Comparison of ENCODE assay signal across 9 mouse cellular contexts in genomic region chr11:65820877-65821276, GRCm38 (mm10). TPM values are rescaled to one million over a fixed set of nuclear protein-coding genes. Genes with fewer than 3 reads are reported as not detected.
DNase-seq lines count a peak whose midpoint lies in the region; ATAC-seq and TF ChIP-seq lines count a peak whose summit lies in the region.
"Had no signal": no experiment of that assay in that cellular context is flagged by ENCODE, and none has a peak within 500 bp of the region (broad histone marks: within the 10 kb centered on the region; RNA-seq: fewer than 3 reads in every experiment).

No protein-coding gene starts in this region.

- intact Hi-C loops in left cerebral cortex, postnatal 14 days (cut with DNase I): loop anchor here (10.0 kb wide), 2 partner anchors 704 to 1054 kb away; partner anchors contain the start of gene Shisa6

- peak; percentile 79 for ATAC-seq in forebrain, embryonic 16.5 days
- ATAC-seq in intestine, embryonic 15.5 days: peak; percentile 80
- peak; percentile 78 for ATAC-seq in midbrain, embryonic 13.5 days
- no peak for ATAC-seq in inflammation-experienced regulatory T-cells, adult 6 months

- H3K27ac ChIP-seq in ES-E14 (ENCODE audit: insufficient read depth, low read depth, low read length, poor library complexity, severe bottlenecking): no peak overlapping the region
- H3K27ac ChIP-seq in forebrain, embryonic 16.5 days (ENCODE audit: low read length): no peak overlapping the region
- no peak overlapping the region for H3K27ac ChIP-seq in intestine, embryonic 15.5 days
- H3K27ac ChIP-seq in midbrain, embryonic 13.5 days: no peak overlapping the region
- H3K27ac ChIP-seq: heart, embryonic 13.5 days had no signal

- in situ Hi-C loops in ES-E14 (cut with MboI; ENCODE audit: low sequenced_read_pairs in 2 of 2, unreplicated experiment in 2 of 2): loop anchor here in 1 of 2 experiments (25.0 kb wide), 1 partner anchor 1216 kb away; the partner anchor contains the start of gene Tmem220

- H3K4me3 ChIP-seq in ES-E14 (ENCODE audit: insufficient read depth in 1 of 2, low read depth in 1 of 2, low read length in 2 of 2, poor library complexity in 1 of 2, severe bottlenecking in 1 of 2): no peak overlapping the region
- no peak overlapping the region for H3K4me3 ChIP-seq in forebrain, embryonic 16.5 days (replicated peaks; ENCODE audit: low read length)
- H3K4me3 ChIP-seq in intestine, embryonic 15.5 days (replicated peaks): no peak overlapping the region
- H3K4me3 ChIP-seq in midbrain, embryonic 13.5 days (replicated peaks): no peak overlapping the region
- H3K4me3 ChIP-seq: heart, embryonic 13.5 days had no signal

- no peak overlapping the region for H3K4me2 ChIP-seq in forebrain, embryonic 16.5 days (ENCODE audit: low read length)
- no peak overlapping the region for H3K4me2 ChIP-seq in intestine, embryonic 15.5 days (replicated peaks)
- H3K4me2 ChIP-seq in midbrain, embryonic 13.5 days (replicated peaks): no peak overlapping the region
- H3K4me2 ChIP-seq: heart, embryonic 13.5 days had no signal

- DNase-seq in ES-E14 (ENCODE audit: low read depth, low spot score): peak; percentile 65
- peak; percentile 85 for DNase-seq in brain, adult 2 months (ENCODE audit: low read depth, low spot score)
- peak; percentile 81 to 83 for DNase-seq in left cerebral cortex, postnatal 14 days (ENCODE audit: low spot score in 2 of 2)
- peak; percentile 10 for DNase-seq in spleen, adult 12 weeks (ENCODE audit: low spot score)

- H3K36me3 ChIP-seq in ES-E14 (ENCODE audit: control insufficient read depth, insufficient read depth, low read length, poor library complexity, severe bottlenecking): peaks cover 3% of the 10 kb centered on the region; the same call in 1 of the 2 replicates
- H3K36me3 ChIP-seq in forebrain, embryonic 16.5 days (ENCODE audit: control insufficient read depth, insufficient read depth): peaks cover 7% of the 10 kb centered on the region
- H3K36me3 ChIP-seq in intestine, embryonic 15.5 days: peaks cover 11% of the 10 kb centered on the region
- peaks cover 53% of the 10 kb centered on the region for H3K36me3 ChIP-seq in midbrain, embryonic 13.5 days

- H3K27me3 ChIP-seq in forebrain, embryonic 16.5 days (replicated peaks; ENCODE audit: control insufficient read depth, insufficient read depth, low read length): no peaks in the 10 kb centered on the region
- H3K27me3 ChIP-seq in intestine, embryonic 15.5 days (replicated peaks): no peaks in the 10 kb centered on the region
- H3K27me3 ChIP-seq in midbrain, embryonic 13.5 days: no peaks in the 10 kb centered on the region
- H3K27me3 ChIP-seq: heart, embryonic 13.5 days had no signal

- H3K9me3 ChIP-seq in ES-E14 (ENCODE audit: control insufficient read depth, insufficient read depth, low read depth, low read length): no peaks in the 10 kb centered on the region
- no peaks in the 10 kb centered on the region for H3K9me3 ChIP-seq in forebrain, embryonic 16.5 days (ENCODE audit: control insufficient read depth, low read length)
- no peaks in the 10 kb centered on the region for H3K9me3 ChIP-seq in intestine, embryonic 15.5 days
- no peaks in the 10 kb centered on the region for H3K9me3 ChIP-seq in midbrain, embryonic 13.5 days
- H3K9me3 ChIP-seq: heart, embryonic 13.5 days had no signal

- 9% methylated on average over 7 of the region's 7 CpGs for WGBS in forebrain, embryonic 16.5 days
- 14% methylated on average over 7 of the region's 7 CpGs for WGBS in intestine, embryonic 15.5 days
- 11% methylated on average over 7 of the region's 7 CpGs for WGBS in midbrain, embryonic 13.5 days

- H3K4me1 ChIP-seq in ES-E14 (ENCODE audit: control insufficient read depth in 2 of 2, insufficient read depth in 2 of 2, low read length in 2 of 2, poor library complexity in 1 of 2): no peaks in the 10 kb centered on the region
- H3K4me1 ChIP-seq in forebrain, embryonic 16.5 days (replicated peaks; ENCODE audit: control insufficient read depth, insufficient read depth, low read length): peaks cover 5% of the 10 kb centered on the region
- no peaks in the 10 kb centered on the region for H3K4me1 ChIP-seq in intestine, embryonic 15.5 days (replicated peaks)
- H3K4me1 ChIP-seq in midbrain, embryonic 13.5 days (replicated peaks): peaks cover 2% of the 10 kb centered on the region; the same call in 1 of the 2 replicates

- no peak overlapping the region for H3K9ac ChIP-seq in ES-E14 (ENCODE audit: insufficient read depth, low read depth, low read length, poor library complexity, severe bottlenecking)
- no peak overlapping the region for H3K9ac ChIP-seq in forebrain, embryonic 16.5 days (replicated peaks; ENCODE audit: low read depth, low read length)
- no peak overlapping the region for H3K9ac ChIP-seq in intestine, embryonic 15.5 days
- H3K9ac ChIP-seq in midbrain, embryonic 13.5 days (replicated peaks): no peak overlapping the region
- H3K9ac ChIP-seq: heart, embryonic 13.5 days had no signal

TF ChIP-seq in ES-E14, 5 proteins besides CTCF, POLR2A, EP300 and RAD21:
- no peak for TF ChIP-seq MAFK (IDR thresholded peaks at IDR 0.05; ENCODE audit: insufficient read depth, low read depth, low read length)
- TF ChIP-seq ZC3H11A (IDR thresholded peaks at IDR 0.05; ENCODE audit: borderline replicate concordance, low read depth, low read length): peak; percentile 53; the same call in 1 of the 2 replicates

RNA-seq across cellular contexts. Expression of gene Zkscan6, which starts 13.9 kb away (rescaled TPM):
- 6.3 and 6.8 TPM in 2 replicates for total RNA-seq in ES-E14 (2012; rRNA removed)
- 26.3 and 27.9 TPM in 2 replicates for polyA plus RNA-seq in forebrain, embryonic 16.5 days (2015; fragmentation: Nextera tagmentation; extraction: Ambion mirVana)
- polyA plus RNA-seq in intestine, embryonic 15.5 days (2015; fragmentation: Nextera tagmentation; extraction: Ambion mirVana): 14.5 and 15.1 TPM in 2 replicates
- 10 to 100 TPM in 1 of 2 experiments, 1 to 10 TPM in 1; 9.8 to 11.7 TPM for total RNA-seq in left cerebral cortex, postnatal 14 days (2021)
- polyA plus RNA-seq in midbrain, embryonic 13.5 days (2015; fragmentation: Nextera tagmentation; extraction: Ambion mirVana): 20.0 and 20.5 TPM in 2 replicates
- polyA plus RNA-seq in inflammation-experienced regulatory T-cells, adult 6 months (2017; shearing (Covaris generic)): 10 to 100 TPM in 2 of 3 experiments, 1 to 10 TPM in 1; 7.6 to 17.5 (median 13.7) TPM

RNA-seq across cellular contexts. Expression of gene Map2k4, which starts 32.8 kb away (rescaled TPM):
- 29.0 and 35.9 TPM in 2 replicates for total RNA-seq in ES-E14 (2012; rRNA removed)
- 90.3 and 91.3 TPM in 2 replicates for polyA plus RNA-seq in forebrain, embryonic 16.5 days (2015; fragmentation: Nextera tagmentation; extraction: Ambion mirVana)
- polyA plus RNA-seq in intestine, embryonic 15.5 days (2015; fragmentation: Nextera tagmentation; extraction: Ambion mirVana): 54.8 and 57.8 TPM in 2 replicates
- total RNA-seq in left cerebral cortex, postnatal 14 days (2021): 100 to 1,000 TPM; 201 to 202 TPM
- polyA plus RNA-seq in midbrain, embryonic 13.5 days (2015; fragmentation: Nextera tagmentation; extraction: Ambion mirVana): 72.1 and 77.1 TPM in 2 replicates
- polyA plus RNA-seq in inflammation-experienced regulatory T-cells, adult 6 months (2017; shearing (Covaris generic)): 10 to 100 TPM; 15.2 to 17.4 (median 15.8) TPM

Comparison
In these comparisons a context has a peak if more than half of its experiments do, and no peak if none do; other contexts are left out.
1. DNase-seq: peak in every context shown above with its lines; median percentile 85 in brain, adult 2 months; 82 in left cerebral cortex, postnatal 14 days; 65 in ES-E14; 10 in spleen, adult 12 weeks.